Mouse (Mus musculus) spleen, postnatal 36 days (tissue): ENCODE measurements around the gene Smoc1.

Experiments
- DNase-seq, 2 experiments: peaks; one replicate each; pipeline ENCODE4 v3.0.0; 2022; ENCODE audit warnings: low spot score in 2 of 2, mixed read lengths in 1 of 2

Gene Smoc1

DNA sequence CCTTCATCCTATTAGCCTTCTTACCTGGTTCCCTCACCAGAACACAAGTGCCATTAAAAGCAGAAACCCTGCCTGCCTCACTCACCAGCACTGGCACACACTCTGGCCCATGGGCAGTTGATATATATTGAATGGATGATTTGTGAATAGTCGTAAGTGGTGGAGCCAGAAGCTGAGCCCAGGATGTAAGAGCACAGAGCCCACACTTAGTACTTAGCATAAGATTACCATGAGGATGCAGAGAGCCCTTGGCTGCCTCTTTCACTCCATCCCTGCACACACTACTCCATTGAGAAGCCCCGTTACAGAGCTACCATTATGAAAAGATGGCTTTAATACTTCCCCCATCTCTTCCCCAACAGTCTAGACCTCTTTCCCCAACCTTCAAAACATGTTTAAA lies 198.2 kb downstream of the Smoc1 start:
- DNase-seq = no peak

DNA sequence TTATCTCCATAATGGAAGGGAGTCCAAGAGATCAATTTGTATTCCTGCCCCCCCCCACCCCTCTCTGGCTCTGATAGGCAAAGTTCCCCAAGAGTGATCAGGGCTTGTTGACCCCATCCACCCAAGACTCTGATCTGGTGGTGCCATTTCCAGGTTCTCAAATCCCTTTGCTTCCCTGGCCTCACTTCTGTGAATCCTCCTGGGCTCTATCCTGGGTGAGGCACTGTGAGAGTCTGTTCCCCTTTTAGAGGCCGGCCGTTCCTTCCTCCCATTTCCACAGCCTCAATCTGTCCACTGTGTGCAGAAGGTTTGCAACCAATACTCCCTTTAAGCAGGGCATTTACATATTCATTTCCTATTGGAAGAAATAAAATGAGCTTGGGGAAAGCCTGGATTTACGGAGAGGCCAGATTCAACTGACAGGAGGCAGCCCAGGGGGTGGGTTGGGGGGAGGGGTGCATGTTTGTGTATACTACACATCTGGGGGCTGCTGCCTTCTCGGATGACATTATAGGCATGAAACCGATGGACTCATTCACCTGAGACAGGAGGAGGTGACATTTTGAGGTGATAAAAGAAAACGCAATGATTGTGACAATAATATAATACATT lies 199.5 kb downstream of the Smoc1 start:
- no peak for DNase-seq

DNA sequence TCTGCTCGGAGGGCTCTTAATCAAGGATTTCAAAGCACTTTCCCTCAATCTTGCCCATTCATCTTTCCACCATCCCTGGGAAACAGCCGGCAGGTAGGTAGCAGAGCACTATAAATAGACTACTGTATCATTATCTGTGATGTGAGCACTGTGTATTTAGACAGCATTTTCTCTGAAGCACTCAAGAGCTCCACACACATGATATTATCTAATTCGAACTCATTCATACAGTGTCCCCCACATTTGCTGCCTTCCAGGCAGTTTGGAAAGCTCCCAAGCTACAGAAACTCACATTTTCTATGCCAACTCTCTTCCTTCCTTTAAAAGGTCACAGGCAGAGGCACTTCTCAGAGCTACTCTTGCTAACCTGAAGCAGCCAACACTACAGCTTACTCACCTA lies 200.0 kb downstream of the Smoc1 start:
- no peak for DNase-seq

DNA sequence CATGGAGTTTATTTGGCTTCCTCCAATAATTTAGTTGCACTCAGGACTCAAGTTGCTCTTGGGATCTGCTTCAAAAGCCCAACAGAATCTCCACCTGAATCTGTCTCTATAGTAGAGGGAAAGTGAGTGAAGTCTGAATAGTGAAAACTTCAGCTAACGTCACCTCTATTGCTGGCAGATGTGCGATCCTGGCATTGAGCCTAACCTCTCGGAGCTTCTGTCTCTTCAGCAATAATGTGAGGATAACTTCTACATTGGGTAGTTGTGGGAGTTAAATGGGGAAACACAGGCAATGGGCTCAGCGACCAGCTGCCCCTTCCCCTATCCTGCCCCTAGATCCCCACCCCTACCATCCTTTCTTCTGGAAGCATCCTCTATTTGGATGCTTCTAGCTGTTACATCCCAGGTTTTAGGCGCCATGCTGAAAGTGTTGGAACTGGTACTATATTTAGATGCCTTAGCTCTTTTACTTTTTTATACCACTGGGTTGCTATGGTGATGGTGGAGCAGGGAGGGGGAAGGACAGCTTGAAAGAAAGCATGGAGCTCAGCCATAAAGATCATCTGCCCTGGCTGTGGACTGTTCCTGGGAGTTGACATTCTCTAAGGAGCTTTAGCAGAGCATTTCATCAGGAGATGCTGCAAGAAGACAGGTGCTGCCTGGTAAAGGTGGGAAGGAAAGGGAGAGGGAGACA lies 201.3 kb downstream of the Smoc1 start:
- DNase-seq = no peak

DNA sequence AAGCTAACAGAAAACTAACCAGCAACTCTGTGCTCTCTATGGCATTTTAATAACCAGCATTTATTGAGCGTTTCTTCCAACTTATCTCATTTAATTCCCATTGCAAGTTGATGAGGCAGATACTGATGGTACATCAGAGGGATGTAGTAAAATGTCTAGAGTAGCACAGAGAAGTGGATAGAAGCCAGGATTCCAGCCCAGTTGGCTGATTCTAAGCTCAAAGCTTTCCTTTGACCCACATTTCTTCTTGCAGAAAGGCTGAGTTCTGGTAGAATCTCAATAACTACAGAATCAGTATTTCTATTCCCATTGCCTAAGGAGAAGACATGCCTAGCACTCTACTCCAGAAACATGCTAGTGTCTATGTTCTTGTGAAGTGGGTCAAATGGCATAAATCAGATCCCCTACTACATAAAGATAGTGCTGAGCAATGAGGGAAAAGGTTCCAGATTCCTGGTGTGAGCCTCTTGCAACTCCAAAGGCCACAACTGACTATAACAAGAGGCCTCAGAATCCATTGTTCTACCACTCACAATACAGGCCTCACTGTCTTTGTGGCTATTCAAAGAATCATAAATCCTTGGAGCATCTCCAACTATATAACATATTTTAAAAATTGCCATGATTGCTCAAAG lies 207.3 kb downstream of the Smoc1 start:
- DNase-seq = no peak

DNA sequence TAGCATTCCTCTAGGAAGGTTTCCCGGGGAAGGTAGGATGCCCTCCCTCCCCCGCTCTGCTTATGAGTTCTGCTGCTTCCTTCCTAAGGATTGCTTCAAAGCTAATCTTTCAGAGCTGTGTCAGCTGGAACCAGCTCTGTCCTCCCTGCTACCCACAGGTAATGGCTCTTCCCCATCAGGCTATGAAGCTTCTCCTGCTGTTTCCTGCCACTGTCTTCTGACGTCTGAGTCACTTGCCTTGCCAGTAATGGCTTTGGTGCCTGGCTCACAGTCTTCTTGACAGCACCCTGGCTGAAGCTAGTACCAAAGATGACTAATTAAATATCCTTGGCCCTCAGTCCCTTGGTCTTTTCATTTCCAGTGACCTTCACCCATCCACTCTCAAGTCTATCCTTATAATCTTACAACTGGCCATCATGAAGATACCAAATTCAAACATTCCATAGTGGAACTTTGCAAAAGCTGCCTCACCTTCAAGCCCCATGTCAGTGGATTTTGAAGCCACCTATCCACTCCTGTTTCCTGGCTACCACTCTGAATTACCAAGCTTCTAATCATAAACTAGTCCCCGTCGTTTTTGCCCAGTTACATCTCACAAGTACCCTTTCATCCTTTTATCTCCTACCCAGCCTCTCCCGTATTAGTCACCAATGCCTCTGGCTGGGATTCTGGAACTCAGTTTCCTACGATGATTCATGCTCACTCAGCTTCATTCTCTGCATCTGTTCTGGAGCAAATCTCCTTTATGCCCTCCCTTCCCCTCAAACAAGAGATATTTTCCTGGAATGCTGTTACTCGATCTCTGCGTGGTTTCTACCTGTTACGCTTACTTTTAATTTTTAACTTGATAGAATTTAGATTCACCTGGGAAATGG lies 209.1 kb downstream of the Smoc1 start:
- no peak for DNase-seq
